In genomic region chr13:76250092-76250491, GRCm38 (mm10) we compare ENCODE assay signal across 1 mouse cellular context.
A peak's percentile ranks its signal among the peaks of the same experiment; 100 is the strongest.
TF ChIP-seq lines count a peak whose summit lies in the region.

No protein-coding gene starts in this region.

TF ChIP-seq in CH12.LX, 34 proteins besides CTCF, POLR2A, EP300 and RAD21 (continued from another document):
- TF ChIP-seq KAT2A (IDR thresholded peaks at IDR 0.05; ENCODE audit: insufficient replicate concordance, low read length) (no peak), E2F4 (IDR thresholded peaks at IDR 0.05; ENCODE audit: insufficient replicate concordance, low read depth, low read length) (no peak), POLR2AphosphoS2 (IDR thresholded peaks at IDR 0.05; ENCODE audit: low read depth, low read length) (no peak), JUND (conservative IDR thresholded peaks at IDR 0.05; ENCODE audit: low read depth, low read length) (peak; percentile 39; the same call in 1 of the 2 replicates), USF1 (IDR thresholded peaks at IDR 0.05; ENCODE audit: low read depth, low read length) (no peak), SIN3A (IDR thresholded peaks at IDR 0.05; ENCODE audit: low read length) (peak; percentile 67; the same call in 1 of the 2 replicates), CHD2 (IDR thresholded peaks at IDR 0.05; ENCODE audit: low read length) (0 out of 2 replicates have a peak, but pooled peaks have one; percentile 45), USF2 (conservative IDR thresholded peaks at IDR 0.05; ENCODE audit: low read depth, low read length) (no peak), ZMIZ1 (IDR thresholded peaks at IDR 0.05; ENCODE audit: low read depth, low read length) (no peak), ZKSCAN1 (IDR thresholded peaks at IDR 0.05; ENCODE audit: borderline replicate concordance, low read depth, low read length) (peak; percentile 26; the same call in 1 of the 2 replicates), TCF12 (IDR thresholded peaks at IDR 0.05; ENCODE audit: low read depth, low read length) (peak; percentile 98), TBP (conservative IDR thresholded peaks at IDR 0.05; ENCODE audit: low read depth, low read length) (no peak), PAX5 (IDR thresholded peaks at IDR 0.05; ENCODE audit: low read length) (no peak), RCOR1 (conservative IDR thresholded peaks at IDR 0.05; ENCODE audit: low read depth, low read length) (no peak), MXI1 (IDR thresholded peaks at IDR 0.05; ENCODE audit: low read depth, low read length) (peak; percentile 52; the same call in 1 of the 2 replicates), MAX (IDR thresholded peaks at IDR 0.05; ENCODE audit: low read length) (peak; percentile 88), ELF1 (IDR thresholded peaks at IDR 0.05; ENCODE audit: low read depth, low read length) (peak; percentile 60), GABPA (IDR thresholded peaks at IDR 0.05; ENCODE audit: insufficient replicate concordance, low read depth, low read length) (0 out of 2 replicates have a peak, but pooled peaks have one; percentile 20), MYC (IDR thresholded peaks at IDR 0.05; ENCODE audit: low read depth, low read length) (peak; percentile 90), ETS1 (conservative IDR thresholded peaks at IDR 0.05; ENCODE audit: low read depth, low read length) (peak; percentile 96), NRF1 (IDR thresholded peaks at IDR 0.05; ENCODE audit: low read depth, low read length) (no peak), NELFE (IDR thresholded peaks at IDR 0.05; ENCODE audit: low read depth, low read length) (no peak), MAFK (IDR thresholded peaks at IDR 0.05; ENCODE audit: insufficient replicate concordance, low read length) (peak; percentile 66; the same call in 1 of the 2 replicates), BHLHE40 (IDR thresholded peaks at IDR 0.05; ENCODE audit: low read depth, low read length) (peak; percentile 89), HCFC1 (IDR thresholded peaks at IDR 0.05; ENCODE audit: low read depth, low read length) (peak; percentile 38), IRF4 (IDR thresholded peaks at IDR 0.05; ENCODE audit: low read depth, low read length) (peak; percentile 90), ZC3H11A (IDR thresholded peaks at IDR 0.05; ENCODE audit: low read depth, low read length) (no peak), MAZ (IDR thresholded peaks at IDR 0.05; ENCODE audit: low read depth, low read length) (no peak), ZNF384 (IDR thresholded peaks at IDR 0.05; ENCODE audit: low read depth, low read length) (no peak), SMC3 (IDR thresholded peaks at IDR 0.05; ENCODE audit: low read depth, low read length) (peak; percentile 24), CHD1 (IDR thresholded peaks at IDR 0.05; ENCODE audit: low read depth, low read length) (peak; percentile 99)
